Mouse (Mus musculus) thymus, postnatal 4 days (tissue): ENCODE results near the gene Cep95.

Experiments
- DNase-seq: peaks from one replicate; pipeline ENCODE4 v3.0.0; 2021

Gene Cep95

GRCm38 (mm10) chr11:106815331-106815730 lies 26.3 kb downstream of the Cep95 start:
- DNase-seq: no peak

- DNase-seq: no peak
These were observed 26.7 kb downstream of the Cep95 start for GRCm38 (mm10) chr11:106815761-106816160.

GRCm38 (mm10) chr11:106816316-106816715 lies 27.3 kb downstream of the Cep95 start:
- no peak for DNase-seq

- DNase-seq: no peak
These were observed 28.1 kb downstream of the Cep95 start for GRCm38 (mm10) chr11:106817156-106817555.

- no peak for DNase-seq
These were observed 28.8 kb downstream of the Cep95 start for GRCm38 (mm10) chr11:106817808-106818207.

GRCm38 (mm10) chr11:106818341-106818740 lies 29.3 kb downstream of the Cep95 start:
- no peak for DNase-seq

GRCm38 (mm10) chr11:106819595-106819994 lies 30.5 kb downstream of the Cep95 start:
- DNase-seq: no peak

GRCm38 (mm10) chr11:106820252-106820651 lies 31.2 kb downstream of the Cep95 start:
- no peak for DNase-seq

- DNase-seq: peak; percentile 25
These were observed 31.9 kb downstream of the Cep95 start for GRCm38 (mm10) chr11:106820972-106821371.

- no peak for DNase-seq
These were observed 32.3 kb downstream of the Cep95 start for GRCm38 (mm10) chr11:106821397-106821796.

GRCm38 (mm10) chr11:106822491-106822890 lies 33.4 kb downstream of the Cep95 start:
- no peak for DNase-seq

GRCm38 (mm10) chr11:106822911-106823310 lies 33.9 kb downstream of the Cep95 start:
- no peak for DNase-seq

GRCm38 (mm10) chr11:106823741-106824140 lies 34.7 kb downstream of the Cep95 start:
- DNase-seq: no peak

- DNase-seq: no peak
These were observed 35.4 kb downstream of the Cep95 start for GRCm38 (mm10) chr11:106824403-106824802.

- DNase-seq: no peak
These were observed 39.0 kb downstream of the Cep95 start for GRCm38 (mm10) chr11:106828079-106828478.

GRCm38 (mm10) chr11:106842002-106842401 lies 53.0 kb downstream of the Cep95 start:
- no peak for DNase-seq

GRCm38 (mm10) chr11:106851438-106851837 lies 62.4 kb downstream of the Cep95 start:
- DNase-seq: no peak
